Mouse (Mus musculus) common myeloid progenitor, adult 5-6 weeks (primary cell): ENCODE results near the gene Vrk2. TPM values are rescaled to one million over a fixed set of nuclear protein-coding genes. Genes with fewer than 3 reads are reported as not detected.

ENCODE experiments used
- ATAC-seq: replicated peaks from 2 replicates; pipeline ENCODE4 v1.8.0; 2016; ENCODE audit warnings: low read depth, mild to moderate bottlenecking, moderate TSS enrichment, inconsistent platforms; ENCODE audit not compliant: poor library complexity, severe bottlenecking
- total RNA-seq: library from RNA; stranded (forward); fragments of 200-1000, 187-1606 nt; gene quantifications from 2 replicates; pipeline ENCODE4 v1.2.3, GENCODE M21; 2017

Gene Vrk2
- total RNA-seq, 1 experiment from 2014 or later: 46.4 TPM

DNA sequence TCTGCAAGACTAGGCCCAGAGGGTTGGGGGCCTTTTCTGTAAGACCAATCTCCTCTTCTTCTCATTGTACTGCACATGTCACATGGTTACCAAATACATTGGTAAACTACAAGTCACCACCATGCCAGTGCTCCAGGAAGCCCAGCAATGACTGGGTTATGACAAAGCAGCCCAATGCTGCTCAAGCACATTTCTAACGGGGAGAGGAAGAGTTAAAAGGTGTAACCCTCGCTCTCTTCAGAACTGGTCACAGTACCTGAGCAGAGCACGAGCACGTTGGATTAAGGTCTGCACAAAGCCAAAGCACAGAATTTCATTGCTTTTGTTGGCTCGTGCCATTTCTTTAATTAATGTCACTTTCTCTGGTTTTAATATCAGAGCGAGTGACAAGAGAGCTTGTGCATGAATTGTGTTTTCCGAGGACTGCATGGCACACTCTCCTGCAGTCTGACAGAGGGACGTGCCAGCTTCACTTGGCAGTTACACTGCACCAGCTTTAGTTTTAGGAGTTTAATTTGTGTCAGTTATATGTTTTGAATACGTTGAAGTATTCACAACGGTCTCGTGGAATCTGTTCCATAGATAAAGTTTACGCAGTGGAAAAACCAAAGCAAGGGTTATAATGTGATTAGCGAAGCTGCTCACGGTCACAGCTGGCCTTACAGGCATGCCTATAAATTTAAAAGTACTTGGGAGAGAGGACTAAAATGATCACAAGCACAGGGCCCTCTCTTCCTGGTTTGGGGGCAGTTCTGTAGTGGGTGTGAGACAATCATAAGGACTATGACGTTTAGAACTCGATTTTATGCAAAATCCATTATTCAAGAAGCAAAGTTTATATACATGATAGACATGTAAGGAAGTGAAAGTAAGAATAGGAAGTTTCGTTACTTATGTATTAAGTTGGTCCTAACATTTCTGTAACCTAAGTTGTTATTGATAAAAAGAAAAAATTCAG, 8.1 kb downstream of the Vrk2 start:
- ATAC-seq: peak; percentile 65

DNA sequence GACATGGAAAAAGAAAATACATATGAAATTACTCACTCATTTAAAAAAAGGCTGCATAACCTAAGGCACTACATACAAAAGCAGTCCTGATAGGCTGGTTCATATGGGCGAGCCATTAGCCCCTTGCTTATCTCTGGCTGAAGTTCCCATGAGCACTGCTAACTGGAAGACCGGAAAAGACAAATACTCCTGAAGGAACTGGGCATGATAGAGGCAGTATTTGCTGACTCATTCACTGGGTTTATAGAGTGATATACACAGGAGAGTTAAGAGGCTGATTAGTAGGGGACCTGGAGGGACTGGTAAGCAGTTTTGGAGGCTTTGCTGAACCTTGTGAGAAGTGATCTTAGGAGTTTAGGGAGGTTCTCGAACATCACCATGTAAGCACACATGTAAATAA, 42.2 kb downstream of the Vrk2 start:
- no peak for ATAC-seq

DNA sequence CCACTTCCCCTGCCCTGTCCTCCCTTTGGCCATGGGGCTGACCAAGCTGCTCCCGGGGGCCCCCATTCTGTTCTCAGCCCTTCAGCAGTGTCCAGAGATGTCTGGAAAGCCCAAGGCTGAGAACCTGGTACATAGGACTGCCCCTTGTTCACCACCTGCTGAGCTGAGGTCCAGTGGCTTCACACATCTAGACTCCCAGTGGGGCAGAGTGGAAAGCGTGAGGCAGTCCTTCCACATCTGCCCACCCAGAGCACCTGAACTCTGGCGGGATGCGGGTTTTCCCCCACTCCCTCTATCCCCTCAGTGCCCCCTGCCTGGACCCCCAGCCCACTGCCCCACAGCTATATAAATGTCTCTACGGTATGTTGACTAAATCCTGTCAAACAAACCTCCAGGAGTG, 56.0 kb downstream of the Vrk2 start:
- no peak for ATAC-seq

DNA sequence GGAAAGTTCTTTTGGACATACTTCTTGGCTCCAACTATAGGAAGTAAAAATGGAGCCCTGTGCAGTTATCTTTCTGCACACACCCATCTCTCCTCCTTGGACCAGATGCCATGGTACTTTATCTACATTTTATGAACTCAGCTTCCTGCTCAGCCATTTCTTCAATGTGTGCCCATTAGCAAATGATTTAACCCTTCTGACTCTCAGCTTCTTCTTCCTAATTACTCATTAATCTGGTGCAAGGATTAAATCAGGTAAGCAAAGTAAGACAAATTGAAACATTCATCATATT, 60.0 kb downstream of the Vrk2 start:
- ATAC-seq: peak; percentile 92

DNA sequence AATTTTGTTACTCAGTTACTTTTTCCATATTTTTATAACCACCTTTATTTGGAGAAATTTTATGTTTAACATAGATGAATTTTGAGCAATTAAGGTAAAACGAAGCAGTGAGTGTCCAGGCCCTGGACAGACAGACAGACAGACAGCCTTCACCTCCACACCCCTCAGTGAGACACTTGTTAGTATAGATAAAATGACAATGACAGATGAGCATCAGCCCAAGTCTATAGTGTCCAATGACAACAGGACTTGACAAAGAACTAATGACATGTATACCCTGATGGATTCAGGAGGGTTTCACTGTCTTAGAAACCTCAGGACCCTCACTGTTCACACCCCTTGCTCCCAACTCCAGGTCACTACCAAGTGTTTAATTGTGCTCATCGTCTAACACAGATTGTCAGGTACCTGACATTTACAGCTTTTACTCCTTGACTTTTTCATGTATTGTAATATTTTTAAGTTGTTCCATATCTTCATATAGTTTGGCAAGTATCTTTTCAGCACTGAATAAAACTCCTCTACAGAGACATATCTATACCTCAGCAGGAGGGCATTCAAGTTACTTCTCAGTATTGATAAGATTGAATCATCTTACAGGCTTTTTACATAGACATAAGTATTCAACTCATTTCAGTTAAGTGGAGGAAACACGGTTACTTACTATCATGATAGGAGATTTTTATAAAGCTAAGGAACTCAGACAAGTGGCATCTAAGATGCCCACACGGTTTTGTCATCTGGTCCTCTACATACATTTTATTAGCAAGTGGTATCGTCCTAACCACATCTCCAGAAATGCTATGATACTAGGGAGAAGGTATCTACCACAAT, 60.6 kb downstream of the Vrk2 start:
- ATAC-seq: no peak; the same call in none of the 2 replicates

DNA sequence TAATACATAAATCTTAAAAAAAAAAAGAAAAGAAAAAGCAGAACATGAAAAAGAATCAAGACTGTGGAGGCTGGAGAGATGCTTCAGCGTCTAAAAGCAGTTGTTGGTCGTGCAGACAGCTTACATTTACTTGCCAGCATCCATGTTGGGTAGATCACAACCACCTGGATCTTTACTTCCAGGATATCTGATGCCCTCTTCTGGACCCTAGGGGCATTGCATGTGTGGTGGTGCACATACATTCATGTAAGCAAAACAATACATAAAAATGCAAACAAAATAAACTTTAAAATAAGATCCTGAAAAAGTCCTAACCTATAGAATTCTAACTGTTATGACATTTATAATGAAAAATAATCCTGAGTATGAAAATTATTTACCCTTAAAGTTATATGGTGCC, 66.9 kb downstream of the Vrk2 start:
- ATAC-seq: no peak

DNA sequence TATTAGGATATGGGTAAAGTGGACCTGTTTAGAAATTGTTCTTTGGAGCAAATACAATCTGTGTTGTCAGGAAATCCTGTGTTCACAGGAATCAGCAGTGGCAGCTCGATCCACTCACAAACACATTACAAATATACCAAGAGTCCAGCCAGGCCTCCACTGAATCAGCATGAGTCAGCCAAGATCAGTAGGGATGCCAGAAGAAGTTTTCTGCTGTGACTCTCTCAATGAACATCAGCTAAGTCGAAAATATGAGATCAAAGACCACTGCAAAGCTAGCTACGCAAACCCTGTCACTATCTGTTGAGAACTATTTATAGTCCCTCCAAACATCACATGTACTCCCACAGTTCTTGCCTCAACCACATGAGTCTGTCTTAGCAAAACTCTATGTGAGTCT, 74.8 kb downstream of the Vrk2 start:
- ATAC-seq: no peak

DNA sequence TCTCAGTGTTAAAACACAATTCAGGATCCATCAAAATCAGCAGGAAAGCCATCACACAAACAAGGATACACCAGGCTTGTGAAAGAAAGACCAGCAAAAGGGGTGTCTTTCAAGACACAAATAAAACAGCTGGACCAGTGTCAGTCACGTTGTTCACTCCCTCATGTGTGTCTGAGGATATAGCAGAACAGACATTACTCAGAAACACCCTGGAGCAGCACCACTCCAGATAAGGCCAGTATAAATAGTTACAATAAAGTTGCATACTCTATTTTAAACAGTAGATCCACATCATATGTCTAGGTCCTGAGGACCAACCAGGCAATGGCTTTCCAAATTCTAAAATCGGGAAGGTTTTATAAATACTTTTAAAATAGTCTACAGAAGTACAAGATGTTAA, 77.7 kb downstream of the Vrk2 start:
- no peak for ATAC-seq

DNA sequence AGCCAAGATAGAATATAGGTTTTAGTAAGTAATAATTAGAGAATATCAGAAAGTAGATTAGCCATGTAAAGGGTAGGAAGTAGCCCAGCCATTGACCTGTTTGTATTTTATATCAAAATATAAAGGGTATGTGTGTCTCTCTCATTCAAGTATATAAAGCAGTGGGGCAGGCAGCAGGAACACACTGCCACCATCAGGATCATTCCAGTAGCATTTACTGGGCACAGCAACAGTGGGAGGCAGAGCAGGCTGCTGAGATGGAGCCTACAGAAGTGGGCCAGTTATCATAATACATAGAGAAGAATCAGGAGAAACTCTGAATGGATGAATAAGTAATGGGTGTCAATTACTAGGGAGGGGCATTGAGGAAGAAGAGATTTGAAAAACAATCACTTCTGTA, 80.1 kb downstream of the Vrk2 start:
- ATAC-seq: no peak

DNA sequence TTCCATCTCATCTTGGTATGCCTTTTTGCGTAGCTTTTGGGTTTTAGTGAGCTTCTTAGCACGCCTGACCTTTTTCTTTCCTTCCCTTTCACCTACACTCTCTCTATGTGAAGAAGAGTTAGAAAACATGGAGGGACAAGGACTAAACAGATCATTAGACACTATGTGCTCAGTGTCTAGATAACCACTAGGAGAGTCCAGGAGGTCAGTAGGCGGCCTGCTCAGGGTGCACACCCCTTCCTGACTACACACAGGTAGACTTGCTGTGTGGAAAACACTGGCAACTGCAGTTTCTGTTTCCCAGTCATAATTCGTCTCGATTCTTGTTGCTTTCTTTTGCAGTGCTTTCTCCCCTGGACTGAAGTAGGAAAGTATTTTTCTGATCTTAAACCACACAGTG, 97.8 kb downstream of the Vrk2 start:
- ATAC-seq: no peak

DNA sequence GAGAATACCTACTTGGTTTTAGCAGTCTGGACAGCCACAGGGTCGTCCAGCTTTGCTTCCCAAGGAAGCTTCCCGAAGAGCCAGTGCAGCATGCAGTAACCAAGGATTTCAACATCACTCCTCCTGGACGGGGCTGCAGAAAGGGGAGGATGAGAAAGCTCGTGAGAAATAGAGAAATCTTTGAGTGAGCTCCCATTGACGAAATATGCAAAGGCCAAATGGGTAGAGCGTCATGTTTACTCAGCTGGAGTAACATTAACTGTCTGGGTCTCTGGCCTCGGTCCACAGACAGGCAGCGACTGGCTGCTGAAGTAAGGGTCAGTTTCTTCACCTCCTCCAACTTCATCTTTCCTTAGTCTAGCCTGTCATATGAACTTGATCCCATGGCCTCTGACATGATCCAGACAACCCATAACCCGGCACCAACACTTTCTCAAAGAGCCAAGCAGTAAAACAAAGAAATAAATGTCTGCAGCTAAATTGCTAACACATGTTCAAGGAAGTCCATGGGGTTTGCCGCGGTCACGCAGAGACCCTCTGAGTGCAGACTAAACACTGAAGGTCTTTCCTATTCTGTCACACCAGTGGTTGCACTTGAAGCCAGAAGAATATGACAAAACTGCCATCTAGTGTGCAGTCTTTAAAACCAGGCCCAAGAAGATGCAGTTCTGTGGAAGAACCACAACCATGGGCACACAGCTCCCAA, 103.9 kb downstream of the Vrk2 start:
- ATAC-seq: 0 out of 2 replicates have a peak, but pooled peaks have one; percentile 29

DNA sequence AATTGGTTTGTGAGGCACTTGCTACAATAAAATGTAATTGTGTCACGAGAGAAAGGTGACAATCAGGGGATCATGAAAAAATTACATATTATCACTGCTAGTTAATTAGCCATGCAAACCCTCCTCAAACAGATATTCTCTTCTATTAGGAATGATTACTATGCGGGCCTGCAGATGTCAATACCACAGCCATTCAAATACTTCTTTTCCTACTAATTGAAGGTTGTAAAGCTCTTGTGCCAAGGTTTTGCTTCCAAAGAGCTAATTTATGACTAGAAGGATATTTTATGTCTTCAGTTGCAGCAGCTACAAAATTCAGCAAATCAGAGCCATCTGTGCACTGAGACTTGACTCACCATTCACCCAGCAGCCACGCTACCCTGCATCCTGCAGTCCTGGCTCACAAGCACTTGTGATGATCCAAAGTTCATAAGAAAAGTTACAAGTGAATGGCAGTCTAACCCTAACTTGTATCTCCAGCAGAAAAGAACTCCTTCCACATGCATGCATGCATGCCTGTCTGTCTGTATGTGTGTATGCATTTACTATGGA, 112.0 kb downstream of the Vrk2 start:
- no peak for ATAC-seq

DNA sequence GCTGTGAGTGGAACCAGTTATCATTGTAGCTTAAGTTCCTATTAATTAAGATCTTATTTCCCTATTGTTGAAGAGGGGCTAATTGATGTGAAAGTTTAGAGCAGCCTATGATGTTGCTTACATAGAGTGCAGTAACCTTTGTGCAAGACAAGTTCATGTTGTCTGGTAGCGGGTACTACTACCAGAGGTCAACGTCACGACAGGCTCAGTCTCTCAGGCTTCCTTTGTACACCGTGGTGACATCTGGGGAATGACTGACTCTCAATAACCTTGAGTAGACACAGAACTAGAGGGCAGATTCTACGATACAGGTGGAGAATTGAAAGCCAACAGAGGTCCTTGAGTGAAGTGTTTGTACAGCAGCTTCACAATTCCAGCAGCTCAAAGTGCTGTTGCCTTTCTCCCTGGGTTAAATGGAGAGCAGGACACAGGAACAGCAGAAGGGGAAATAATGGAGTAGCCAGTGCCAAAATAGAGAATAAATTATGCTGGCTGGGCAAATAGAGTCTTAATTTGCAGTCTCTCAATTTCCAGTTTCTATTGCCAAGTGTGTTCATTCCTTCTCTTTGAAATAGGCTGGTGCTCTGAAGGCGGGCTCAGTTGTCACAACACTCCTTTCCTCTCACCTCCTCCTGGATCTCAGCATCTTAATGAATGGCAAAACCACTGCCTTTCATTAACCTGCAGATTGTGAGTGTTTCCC, 116.6 kb downstream of the Vrk2 start:
- no peak for ATAC-seq

DNA sequence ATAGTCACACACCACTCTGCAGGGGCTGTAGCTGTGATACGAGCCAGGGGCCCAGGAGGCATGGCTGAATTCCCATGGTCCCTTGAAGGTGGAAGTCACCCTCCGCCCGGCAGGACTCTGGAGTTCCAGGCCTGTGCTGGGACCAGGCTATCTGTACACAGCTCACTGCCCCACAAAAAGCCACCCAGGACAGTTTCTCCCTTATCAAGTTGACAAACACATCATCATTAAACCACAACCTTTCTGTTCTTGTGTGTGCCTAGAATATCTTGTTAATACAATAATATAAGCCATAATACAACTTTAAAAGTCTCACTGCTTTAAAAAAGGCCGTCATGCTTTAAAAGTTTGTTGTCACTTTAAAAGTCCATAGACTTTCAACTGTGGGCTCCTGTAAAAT, 139.7 kb downstream of the Vrk2 start:
- ATAC-seq: no peak

DNA sequence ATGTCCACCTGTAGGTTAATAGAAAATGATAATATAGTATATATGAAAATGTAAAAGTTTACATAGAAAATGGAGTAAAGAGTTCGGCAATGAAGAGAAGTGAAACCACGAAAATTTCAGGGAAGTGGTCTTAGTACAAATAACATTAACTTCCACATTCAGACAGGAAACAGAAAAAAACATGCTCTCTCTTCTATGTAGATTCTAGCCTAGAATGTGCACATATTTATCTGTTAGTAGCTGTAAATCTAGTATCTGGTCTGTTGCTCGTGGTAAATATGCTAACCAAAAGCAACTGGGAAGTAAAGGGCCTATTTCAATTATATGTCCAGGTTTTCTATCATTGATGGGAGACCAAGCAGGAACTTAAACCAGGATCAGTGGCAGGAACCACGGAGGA, 141.1 kb downstream of the Vrk2 start:
- ATAC-seq: peak; percentile 71

DNA sequence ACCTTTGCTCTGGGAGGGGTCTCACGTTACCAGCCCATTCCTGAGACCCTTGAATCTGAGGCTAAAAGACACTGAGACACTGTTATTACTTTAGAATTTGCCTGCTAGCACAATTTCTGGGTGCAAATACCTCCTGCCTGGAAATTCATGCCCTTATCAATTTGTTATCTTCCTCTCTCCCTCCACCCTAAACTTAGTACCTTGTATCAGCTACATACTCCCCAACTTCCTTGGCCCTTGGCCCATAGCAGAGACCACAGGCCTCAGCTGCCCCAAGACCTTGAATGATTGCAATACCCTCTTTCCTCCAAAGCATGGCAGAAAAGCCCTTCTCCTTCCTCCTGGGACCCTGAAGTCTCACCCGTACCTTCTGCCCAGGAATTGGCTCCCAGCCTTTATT, 142.6 kb downstream of the Vrk2 start:
- ATAC-seq: 0 out of 2 replicates have a peak, but pooled peaks have one; percentile 38

DNA sequence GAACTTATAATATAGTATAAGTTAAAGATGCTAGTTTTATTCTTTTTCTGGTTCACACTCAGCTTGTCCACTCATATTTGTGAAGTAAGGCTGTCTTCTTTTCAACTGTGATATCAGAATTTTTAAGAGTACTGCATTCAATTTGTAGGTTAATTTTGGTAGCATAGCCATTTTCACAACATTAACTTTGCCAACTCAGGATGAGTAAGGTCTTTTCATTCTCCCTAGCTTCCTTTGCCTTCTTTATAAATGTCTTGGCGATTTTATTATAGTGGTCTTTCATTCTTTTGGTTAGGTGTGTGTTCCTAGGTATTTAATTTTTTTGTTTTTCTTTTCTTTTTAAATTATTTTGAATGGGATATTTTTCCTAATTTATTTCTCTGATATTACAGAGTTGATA, 143.2 kb downstream of the Vrk2 start:
- ATAC-seq: no peak

DNA sequence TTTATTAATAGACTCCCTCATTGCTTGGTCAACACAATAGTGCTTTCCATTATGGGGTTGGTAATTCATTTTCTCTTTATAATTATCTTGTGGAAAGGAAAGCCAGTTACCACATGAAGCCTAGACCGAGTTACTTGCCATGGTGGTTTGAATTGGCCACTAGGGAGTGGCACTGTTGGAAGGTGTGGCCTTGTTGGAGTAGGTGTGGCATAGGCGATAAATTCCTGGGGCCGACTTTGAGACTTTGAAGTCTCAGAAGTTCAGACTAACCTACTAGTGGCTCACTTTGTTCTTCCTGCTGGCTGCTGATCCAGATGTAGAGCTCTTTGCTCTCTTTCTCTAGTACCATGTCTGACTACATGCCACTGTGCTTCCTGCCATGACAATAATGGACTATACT, 144.0 kb downstream of the Vrk2 start:
- no peak for ATAC-seq

DNA sequence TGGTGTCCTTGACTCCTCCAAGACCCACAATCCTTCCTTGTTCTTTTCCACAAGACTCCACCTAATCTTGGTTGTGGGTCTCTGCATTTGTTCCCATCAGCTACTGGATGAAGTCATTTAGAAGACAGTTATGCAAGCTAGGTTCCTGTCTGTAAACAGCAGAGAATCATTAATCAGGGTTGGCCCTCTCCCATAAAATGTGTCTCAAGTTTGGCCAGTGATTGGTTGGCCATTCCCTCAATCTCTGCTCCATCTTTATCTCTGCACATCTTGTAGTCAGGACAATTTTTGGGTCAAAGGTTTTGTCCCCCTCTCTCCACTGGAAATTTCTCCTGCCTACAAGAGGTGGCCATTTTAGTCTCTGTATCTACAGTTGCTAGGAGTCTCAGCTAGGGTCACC, 149.4 kb downstream of the Vrk2 start:
- ATAC-seq: no peak

DNA sequence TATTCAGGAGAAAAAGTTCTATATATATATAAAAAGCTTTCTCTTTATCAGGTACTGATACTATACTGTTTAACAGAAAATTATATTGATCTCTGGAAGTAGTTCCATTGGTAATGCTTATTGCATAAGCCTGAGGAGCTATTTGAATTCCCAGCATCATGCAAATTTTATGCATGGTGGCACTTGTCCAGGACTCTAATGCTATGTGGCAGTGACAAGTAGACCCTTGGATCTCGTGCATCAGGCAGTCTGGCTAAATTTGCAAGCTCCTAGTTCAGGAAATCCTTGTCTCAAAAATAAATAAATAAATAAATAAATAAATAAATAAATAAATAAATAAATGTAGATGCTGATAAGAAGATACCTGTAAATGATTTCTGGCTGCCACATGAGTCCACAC, 152.7 kb downstream of the Vrk2 start:
- no peak for ATAC-seq
